Mouse (Mus musculus) lung, embryonic 14.5 days (tissue): ENCODE results near the gene Ppp6r2. TPM values are rescaled to one million over a fixed set of nuclear protein-coding genes. Genes with fewer than 3 reads are reported as not detected.

ENCODE experiments used
- ATAC-seq: fragments of 200-750 bp; cut with Nextera tagmentation; 2 replicates; pipeline ENCODE4 v1.8.0; 2017; ENCODE audit warnings: mild to moderate bottlenecking, moderate TSS enrichment, moderate library complexity; ENCODE audit not compliant: insufficient read depth
- DNase-seq: peaks from one replicate; pipeline ENCODE4 v3.0.0-alpha.2; 2015
- H3K27ac ChIP-seq: fragments of 300-500 bp; sonication (generic); 2 replicates; pipeline ENCODE4 v1.5.1; 2014; ENCODE audit warnings: low read depth, mild to moderate bottlenecking, moderate library complexity
- H3K27me3 ChIP-seq: fragments of 300-500 bp; sonication (generic); 2 replicates; pipeline ENCODE4 v1.6.1; 2014; ENCODE audit warnings: low read length, control low read depth; ENCODE audit not compliant: insufficient read depth
- H3K36me3 ChIP-seq: fragments of 300-500 bp; sonication (generic); 2 replicates; pipeline ENCODE4 v1.6.1; 2014; ENCODE audit warnings: control low read depth; ENCODE audit not compliant: insufficient read depth
- H3K4me1 ChIP-seq: fragments of 300-500 bp; sonication (generic); 2 replicates; pipeline ENCODE4 v1.6.1; 2014; ENCODE audit warnings: antibody characterized with exemption, control low read depth; ENCODE audit not compliant: insufficient read depth
- H3K4me2 ChIP-seq: fragments of 300-500 bp; sonication (generic); 2 replicates; pipeline ENCODE4 v1.6.1; 2014; ENCODE audit warnings: mild to moderate bottlenecking
- H3K4me3 ChIP-seq: fragments of 300-500 bp; sonication (generic); 2 replicates; pipeline ENCODE4 v1.5.1; 2014; ENCODE audit warnings: low read depth, low read length
- H3K9ac ChIP-seq: fragments of 300-500 bp; sonication (generic); 2 replicates; pipeline ENCODE4 v1.6.1; 2014
- H3K9me3 ChIP-seq: fragments of 300-500 bp; sonication (generic); 2 replicates; pipeline ENCODE4 v1.6.1; 2016; ENCODE audit warnings: low read depth, low read length, control low read depth
- CTCF ChIP-seq: IDR thresholded peaks from 2 replicates; pipeline ENCODE4 v1.5.1; 2016; ENCODE audit warnings: antibody characterized with exemption, low read depth
- WGBS: fragments of 180-500 bp; shearing (Covaris S2); extraction: QIAGEN DNeasy Blood & Tissue Kit; methylation state at CpG from one replicate; pipeline ENCODE4 v1.1.7; 2014; 5-methylcytosine and 5-hydroxymethylcytosine counted together
- polyA plus RNA-seq: library from polyadenylated mRNA; unstranded; fragments of >200 nt; fragmentation: Nextera tagmentation; extraction: Ambion mirVana; gene quantifications from 2 replicates; pipeline ENCODE4 v1.2.1, GENCODE M21; 2014

The Ppp6r2 gene
- polyA plus RNA-seq, 1 experiment from 2014 or later: 27.8 TPM

DNA sequence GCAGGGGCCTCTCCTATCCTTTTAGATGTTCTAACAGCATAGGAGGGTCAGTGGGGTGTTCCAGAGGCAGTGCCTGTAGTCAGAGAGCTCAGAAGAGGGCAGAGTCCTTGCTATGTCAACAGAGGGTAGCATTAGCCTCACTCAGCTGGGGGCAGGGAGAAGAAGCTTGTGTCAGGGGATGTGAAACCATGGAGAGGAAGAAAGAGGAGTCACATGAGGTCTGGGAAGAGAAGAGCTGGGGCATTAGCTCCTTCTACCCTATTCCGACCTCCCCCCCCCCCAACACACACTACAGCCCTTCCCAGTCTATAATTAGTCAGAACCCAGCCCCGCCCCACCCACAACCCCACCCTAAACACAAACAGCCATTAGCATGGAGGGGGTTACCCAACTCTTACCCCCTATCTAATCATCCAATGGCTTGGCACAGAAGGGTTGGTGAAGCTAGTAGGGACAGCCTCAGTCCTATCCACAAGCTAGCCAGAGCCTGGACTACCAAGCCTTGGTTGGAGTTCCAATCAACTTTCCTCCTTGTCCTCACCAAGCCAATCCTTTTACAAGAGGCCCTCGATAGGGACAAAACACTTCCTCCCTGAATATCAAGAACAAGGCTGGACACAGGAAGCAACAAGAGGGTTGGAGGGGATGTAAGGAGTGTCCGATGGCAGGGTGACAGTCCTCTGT lies 33.6 kb upstream of the Ppp6r2 start:
- peak overlapping the region; percentile 54 for H3K27ac ChIP-seq
- ATAC-seq (no peak), DNase-seq (no peak)
- WGBS: 56% methylated on average over 4 of the region's 4 CpGs
- no peaks in the 10 kb centered on the region for H3K9me3 ChIP-seq
- no peak for TF ChIP-seq CTCF
- no peaks in the 10 kb centered on the region for H3K36me3 ChIP-seq
- H3K9ac ChIP-seq: no peak overlapping the region
- H3K27me3 ChIP-seq: no peaks in the 10 kb centered on the region
- peaks cover 47% of the 10 kb centered on the region for H3K4me1 ChIP-seq
- H3K4me3 ChIP-seq: peak overlapping the region; percentile 79; the same call in 1 of the 2 replicates
- H3K4me2 ChIP-seq: peak overlapping the region; percentile 63

DNA sequence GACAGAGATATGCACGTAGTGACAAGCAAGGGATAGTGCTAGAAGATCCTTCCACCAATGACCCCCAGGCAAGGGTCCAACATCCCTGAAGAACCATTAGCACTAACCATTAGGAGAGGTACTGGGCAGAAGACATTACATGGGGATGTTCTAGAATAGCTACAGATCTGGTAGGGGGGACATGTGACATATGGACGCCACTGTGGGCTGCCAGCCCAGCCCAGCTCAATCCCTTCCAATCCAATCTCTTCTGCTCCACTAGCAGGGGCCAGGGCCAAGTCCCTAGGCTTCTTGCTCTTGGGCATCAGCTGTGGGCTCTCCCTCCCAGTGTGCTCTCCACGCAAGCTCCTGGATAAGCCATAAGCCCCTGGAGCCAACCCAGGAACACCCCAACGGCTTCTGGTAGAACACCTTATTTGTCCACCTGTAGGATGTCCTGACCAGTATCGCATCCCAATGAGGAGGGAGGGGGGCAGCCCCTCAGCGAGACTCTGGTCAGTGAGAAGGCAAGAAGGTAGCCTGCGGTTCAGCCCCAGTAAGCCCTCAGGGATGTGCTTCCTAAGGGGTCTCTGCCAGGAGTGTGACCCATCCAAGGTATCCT lies 33.0 kb upstream of the Ppp6r2 start:
- Histone ChIP-seq H3K4me3 (peak overlapping the region; percentile 79), H3K27me3 (no peaks in the 10 kb centered on the region), H3K36me3 (no peaks in the 10 kb centered on the region), H3K9me3 (no peaks in the 10 kb centered on the region), H3K27ac (peak overlapping the region; percentile 90), H3K4me2 (peak overlapping the region; percentile 63), H3K9ac (peak overlapping the region; percentile 51), H3K4me1 (peaks cover 47% of the 10 kb centered on the region)
- TF ChIP-seq CTCF: no peak
- ATAC-seq (no peak), DNase-seq (no peak)
- 57% methylated on average over 7 of the region's 7 CpGs for WGBS

DNA sequence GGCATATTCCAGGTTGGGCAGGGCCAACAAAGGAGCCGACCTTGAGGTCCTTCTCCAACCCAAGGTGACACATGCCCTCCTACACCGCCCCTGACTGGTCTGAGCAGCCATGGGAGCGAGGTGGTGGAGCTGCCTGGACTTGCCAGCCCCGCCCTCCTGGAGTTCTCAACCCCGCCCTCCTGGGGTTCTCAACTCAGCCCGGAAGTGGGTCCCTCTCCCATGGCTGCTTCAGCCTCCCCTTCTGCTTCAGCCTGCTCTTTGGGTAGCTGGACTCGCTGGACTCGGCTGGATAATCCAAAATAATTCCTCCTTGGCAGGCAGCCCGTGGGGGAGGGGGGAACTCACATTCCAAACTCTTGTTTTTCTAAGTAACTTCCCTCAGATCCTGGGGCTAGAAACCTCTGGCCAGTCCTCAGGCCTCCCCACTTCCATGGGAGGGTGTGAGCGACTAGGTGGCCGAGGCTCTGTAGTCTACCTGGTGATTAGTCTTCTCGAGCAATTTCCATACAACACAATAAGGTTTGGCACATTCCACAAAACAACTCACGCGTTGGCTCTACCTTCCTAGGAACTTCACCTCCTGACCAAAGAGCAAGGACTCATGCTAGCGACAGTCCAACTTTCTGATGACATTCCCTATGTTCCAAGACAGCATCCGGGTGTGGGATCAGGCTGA lies 32.3 kb upstream of the Ppp6r2 start:
- H3K4me3 ChIP-seq: peak overlapping the region; percentile 79
- peaks cover 43% of the 10 kb centered on the region for H3K4me1 ChIP-seq
- 3% methylated on average over 16 of the region's 16 CpGs for WGBS
- peak overlapping the region; percentile 63 for H3K4me2 ChIP-seq
- peak overlapping the region; percentile 87 for H3K9ac ChIP-seq
- TF ChIP-seq CTCF: no peak
- H3K27ac ChIP-seq: peak overlapping the region; percentile 90
- ATAC-seq (peak; percentile 62), DNase-seq (peak; percentile 92)
- no peaks in the 10 kb centered on the region for H3K36me3 ChIP-seq
- H3K9me3 ChIP-seq: no peaks in the 10 kb centered on the region
- no peaks in the 10 kb centered on the region for H3K27me3 ChIP-seq

DNA sequence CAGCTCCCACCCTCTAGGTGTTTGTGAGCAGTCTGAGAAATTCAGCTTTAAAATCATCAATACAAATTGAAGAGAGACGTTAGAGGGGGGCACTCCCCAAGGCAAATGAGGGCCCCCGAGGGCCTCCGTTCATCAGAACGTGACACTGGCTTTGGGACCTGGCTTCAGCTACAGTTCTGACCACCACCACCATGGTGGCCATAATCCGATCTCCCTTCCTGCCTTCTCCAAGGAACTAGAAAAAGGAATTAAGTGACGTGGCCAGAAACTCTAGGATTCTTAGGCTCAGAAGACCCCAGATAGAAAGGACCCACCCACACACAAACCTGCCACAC lies 31.8 kb upstream of the Ppp6r2 start:
- Histone ChIP-seq H3K4me2 (peak overlapping the region; percentile 63), H3K27me3 (no peaks in the 10 kb centered on the region), H3K4me1 (peaks cover 39% of the 10 kb centered on the region), H3K27ac (peak overlapping the region; percentile 90), H3K36me3 (no peaks in the 10 kb centered on the region), H3K9me3 (no peaks in the 10 kb centered on the region), H3K4me3 (peak overlapping the region; percentile 79), H3K9ac (peak overlapping the region; percentile 87)
- DNase-seq: peak; percentile 40
- no peak for ATAC-seq
- 2% methylated on average over 6 of the region's 6 CpGs for WGBS
- TF ChIP-seq CTCF: no peak

DNA sequence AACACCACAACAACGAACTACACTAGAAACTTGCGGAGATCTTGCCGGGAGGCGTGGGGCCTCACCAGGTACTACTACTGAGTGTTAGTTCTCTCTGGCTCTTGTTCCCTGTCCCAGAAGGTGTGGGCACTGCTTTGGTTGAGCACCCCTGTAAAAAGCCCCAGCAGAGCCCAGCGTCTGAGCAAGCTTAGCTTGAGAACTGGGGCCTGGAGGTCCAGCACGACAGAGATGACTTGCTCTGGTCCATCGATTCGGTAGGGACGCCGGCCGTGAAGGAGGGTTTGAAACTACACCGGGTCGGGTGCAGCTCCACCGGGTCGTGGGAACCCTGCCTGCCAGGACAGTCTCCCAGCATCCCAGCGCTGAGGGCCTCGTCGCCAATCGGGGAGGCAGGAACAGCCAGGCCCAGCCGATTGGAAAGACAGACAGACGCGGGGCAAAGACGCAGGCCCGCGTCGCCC lies 31.2 kb upstream of the Ppp6r2 start:
- Histone ChIP-seq H3K36me3 (no peaks in the 10 kb centered on the region), H3K9me3 (no peaks in the 10 kb centered on the region), H3K4me1 (peaks cover 34% of the 10 kb centered on the region), H3K9ac (peak overlapping the region; percentile 87), H3K27ac (peak overlapping the region; percentile 90), H3K4me3 (peak overlapping the region; percentile 79), H3K27me3 (no peaks in the 10 kb centered on the region), H3K4me2 (peak overlapping the region; percentile 63)
- DNase-seq (no peak), ATAC-seq (peak; percentile 5)
- under 1% methylated on average over 26 of the region's 26 CpGs for WGBS
- no peak for TF ChIP-seq CTCF

DNA sequence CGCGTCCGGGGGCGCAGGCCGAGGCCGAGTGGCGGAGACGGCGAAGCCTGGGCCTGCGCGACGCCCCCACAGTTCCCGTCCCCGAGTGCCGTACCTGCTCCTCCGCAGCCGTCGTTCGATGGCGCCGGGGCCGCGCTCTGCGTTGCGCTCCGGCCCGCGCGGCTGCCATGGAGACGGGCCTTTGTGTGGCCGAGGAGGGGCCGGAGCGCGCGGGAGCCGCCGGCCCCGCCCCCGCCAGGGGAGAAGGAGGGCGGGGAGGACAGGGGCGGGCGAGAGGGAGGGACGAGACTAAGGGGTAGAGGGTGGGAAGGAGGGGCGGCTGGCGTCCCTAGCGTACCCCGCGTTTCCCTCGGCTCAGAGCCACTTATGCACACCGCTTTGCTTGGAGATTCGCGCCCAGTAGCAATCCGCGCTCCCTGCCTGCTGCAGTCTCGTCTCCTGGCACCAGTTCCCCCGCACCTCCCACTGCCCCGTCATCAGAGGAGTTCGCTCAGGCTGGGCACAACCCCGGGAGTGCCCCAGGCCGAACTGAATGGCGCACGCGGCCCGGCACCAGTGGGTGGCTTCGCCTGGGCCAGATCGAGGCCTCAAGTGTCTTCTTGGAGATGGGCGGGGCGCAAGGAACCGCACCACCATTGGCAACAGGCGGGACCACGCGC lies 30.7 kb upstream of the Ppp6r2 start, which contains the start of gene Plxnb2:
Gene Plxnb2, minus strand, starts transcription at position 218 of the 659 bp plus-strand sequence.
- H3K36me3 ChIP-seq: no peaks in the 10 kb centered on the region
- no peaks in the 10 kb centered on the region for H3K9me3 ChIP-seq
- H3K27me3 ChIP-seq: no peaks in the 10 kb centered on the region
- peak within 1 kb of the TSS; percentile 90 for H3K27ac ChIP-seq
- TF ChIP-seq CTCF: no peak
- peak within 1 kb of the TSS; percentile 63 for H3K4me2 ChIP-seq
- peak; percentile 94 for DNase-seq
- H3K4me3 ChIP-seq: peak within 1 kb of the TSS; percentile 79
- WGBS: under 1% methylated on average over 62 of the region's 72 CpGs
- H3K9ac ChIP-seq: peak within 1 kb of the TSS; percentile 87
- ATAC-seq: peak; percentile 87
- peaks cover 28% of the 10 kb centered on the region for H3K4me1 ChIP-seq
